Mouse (Mus musculus): Measurements from ENCODE around the gene Tln2.
"Not testable (repeated sequence)": the region's sequence is repeated elsewhere in the genome, so short reads cannot be mapped to it uniquely, and the experiment has no call there.

Tln2 gene

GRCm38 (mm10) chr9:67353365-67353764 lies 206.1 kb downstream of the Tln2 start:
- peak; percentile 10 for DNase-seq

- DNase-seq, result no peak
These were observed 210.5 kb downstream of the Tln2 start for GRCm38 (mm10) chr9:67348983-67349382.

GRCm38 (mm10) chr9:67347184-67347583 lies 212.3 kb downstream of the Tln2 start:
- DNase-seq, result no peak

- DNase-seq, result no peak
These were observed 228.2 kb downstream of the Tln2 start for GRCm38 (mm10) chr9:67331281-67331680.

- DNase-seq, result no peak
These were observed 231.1 kb downstream of the Tln2 start for GRCm38 (mm10) chr9:67328451-67328850.

GRCm38 (mm10) chr9:67321886-67322285 lies 237.6 kb downstream of the Tln2 start:
- DNase-seq, result no peak

GRCm38 (mm10) chr9:67315356-67315755 lies 244.1 kb downstream of the Tln2 start:
- peak; percentile 60 for DNase-seq

GRCm38 (mm10) chr9:67304992-67305391 lies 254.5 kb downstream of the Tln2 start:
- DNase-seq, result no peak

GRCm38 (mm10) chr9:67303986-67304385 lies 255.5 kb downstream of the Tln2 start:
- no peak for DNase-seq

- DNase-seq, result no peak
These were observed 256.5 kb downstream of the Tln2 start for GRCm38 (mm10) chr9:67303038-67303437.

GRCm38 (mm10) chr9:67302386-67302989 lies 257.0 kb downstream of the Tln2 start:
- no peak for DNase-seq

- DNase-seq, result no peak
These were observed 257.9 kb downstream of the Tln2 start for GRCm38 (mm10) chr9:67301571-67301970.

GRCm38 (mm10) chr9:67300769-67301168 lies 258.7 kb downstream of the Tln2 start:
- no peak for DNase-seq

- DNase-seq, result no peak
These were observed 259.2 kb downstream of the Tln2 start for GRCm38 (mm10) chr9:67300346-67300745.

- DNase-seq, result peak; percentile 77
These were observed 260.3 kb downstream of the Tln2 start for GRCm38 (mm10) chr9:67299164-67299563.

GRCm38 (mm10) chr9:67297236-67297889 lies 262.1 kb downstream of the Tln2 start:
- DNase-seq, result peak; percentile 22

GRCm38 (mm10) chr9:67287457-67287856 lies 272.0 kb downstream of the Tln2 start:
- DNase-seq, result no peak

- DNase-seq, result peak; percentile 29
These were observed 272.7 kb downstream of the Tln2 start for GRCm38 (mm10) chr9:67286801-67287200.

GRCm38 (mm10) chr9:67285544-67285943 lies 274.0 kb downstream of the Tln2 start:
- DNase-seq, result peak; percentile 22

- DNase-seq, result no peak
These were observed 277.7 kb downstream of the Tln2 start for GRCm38 (mm10) chr9:67281812-67282211.

- not testable (repeated sequence) for DNase-seq
These were observed 279.2 kb downstream of the Tln2 start for GRCm38 (mm10) chr9:67280311-67280710.

- DNase-seq, result no peak
These were observed 283.1 kb downstream of the Tln2 start for GRCm38 (mm10) chr9:67276446-67276845.

GRCm38 (mm10) chr9:67274296-67274695 lies 285.2 kb downstream of the Tln2 start:
- peak; percentile 14 for DNase-seq

GRCm38 (mm10) chr9:67273362-67273761 lies 286.1 kb downstream of the Tln2 start:
- DNase-seq, result peak; percentile 20

- DNase-seq, result no peak
These were observed 288.8 kb downstream of the Tln2 start for GRCm38 (mm10) chr9:67270734-67271133.
